Mouse (Mus musculus) embryonic facial prominence, embryonic 11.5 days (tissue): Measurements from ENCODE around the gene Trim25. TPM values are rescaled to one million over a fixed set of nuclear protein-coding genes. Genes with fewer than 3 reads are reported as not detected.
A peak's percentile ranks its signal among the peaks of the same experiment; 100 is the strongest.

Experiments
- ATAC-seq: fragments of 200-750 bp; cut with Nextera tagmentation; replicated peaks from 2 replicates; pipeline ENCODE4 v1.8.0; 2017; ENCODE audit warnings: low read depth; ENCODE audit not compliant: insufficient number of reproducible peaks, low FRiP score, low TSS enrichment
- DNase-seq: peaks from one replicate; pipeline ENCODE4 v3.0.0-alpha.2; 2015; ENCODE audit warnings: low spot score
- H3K27ac ChIP-seq: fragments of 300-500 bp; sonication (generic); replicated peaks from 2 replicates; pipeline ENCODE4 v1.5.1; 2014; ENCODE audit warnings: mild to moderate bottlenecking, low read depth, low read length, control low read depth
- H3K27me3 ChIP-seq: fragments of 300-500 bp; sonication (generic); 2 replicates; pipeline ENCODE4 v1.6.1; 2014; ENCODE audit warnings: mild to moderate bottlenecking, low read length, moderate library complexity, mixed read lengths; ENCODE audit not compliant: control insufficient read depth, insufficient read depth
- H3K36me3 ChIP-seq: fragments of 300-500 bp; sonication (generic); replicated peaks from 2 replicates; pipeline ENCODE4 v1.6.1; 2014; ENCODE audit warnings: low read depth, mild to moderate bottlenecking, low read length, moderate library complexity, mixed read lengths; ENCODE audit not compliant: control insufficient read depth, insufficient read depth
- H3K4me1 ChIP-seq: fragments of 300-500 bp; sonication (generic); 2 replicates; pipeline ENCODE4 v1.6.1; 2014; ENCODE audit warnings: low read length, mixed read lengths; ENCODE audit not compliant: control insufficient read depth, insufficient read depth
- H3K4me2 ChIP-seq: fragments of 300-500 bp; sonication (generic); 2 replicates; pipeline ENCODE4 v1.6.1; 2014; ENCODE audit warnings: low read depth, mild to moderate bottlenecking, control low read depth, low read length, moderate library complexity
- H3K4me3 ChIP-seq: fragments of 300-500 bp; sonication (generic); 2 replicates; pipeline ENCODE4 v1.5.1; 2014; ENCODE audit warnings: low read depth, low read length, control low read depth
- H3K9ac ChIP-seq: fragments of 300-500 bp; sonication (generic); replicated peaks from 2 replicates; pipeline ENCODE4 v1.6.1; 2014; ENCODE audit warnings: mild to moderate bottlenecking, control low read depth, low read length
- H3K9me3 ChIP-seq: fragments of 300-500 bp; sonication (generic); replicated peaks from 2 replicates; pipeline ENCODE4 v1.6.1; 2016; ENCODE audit warnings: mild to moderate bottlenecking, low read length, inconsistent platforms, mixed read lengths; ENCODE audit not compliant: control insufficient read depth
- WGBS: fragments of 180-500 bp; shearing (Covaris S2); extraction: QIAGEN DNeasy Blood & Tissue Kit; methylation state at CpG from one replicate; pipeline ENCODE4 v1.1.7; 2014; 5-methylcytosine and 5-hydroxymethylcytosine counted together
- polyA plus RNA-seq: library from polyadenylated mRNA; unstranded; fragments of >200 nt; fragmentation: Nextera tagmentation; extraction: Ambion mirVana; gene quantifications from 2 replicates; pipeline ENCODE4 v1.2.1, GENCODE M21; 2014

Gene Trim25
- polyA plus RNA-seq, 1 experiment from 2014 or later, result 2.9 TPM

- ATAC-seq (no peak), DNase-seq (no peak)
- no peak overlapping the region for H3K4me2 ChIP-seq
- no peak overlapping the region for H3K4me3 ChIP-seq
- no peaks in the 10 kb centered on the region for H3K27me3 ChIP-seq
- H3K36me3 ChIP-seq, result no peaks in the 10 kb centered on the region
- 90% methylated on average over 14 of the region's 14 CpGs for WGBS
- H3K4me1 ChIP-seq, result no peaks in the 10 kb centered on the region
- H3K9ac ChIP-seq, result no peak overlapping the region
- H3K27ac ChIP-seq, result no peak overlapping the region
- no peaks in the 10 kb centered on the region for H3K9me3 ChIP-seq
These were observed 69.5 kb downstream of the Trim25 start for GRCm38 (mm10) chr11:89068649-89069048.

GRCm38 (mm10) chr11:89069303-89069702 lies 70.1 kb downstream of the Trim25 start:
- no peaks in the 10 kb centered on the region for H3K27me3 ChIP-seq
- H3K36me3 ChIP-seq, result no peaks in the 10 kb centered on the region
- no peak overlapping the region for H3K4me3 ChIP-seq
- no peak overlapping the region for H3K27ac ChIP-seq
- H3K9me3 ChIP-seq, result no peaks in the 10 kb centered on the region
- WGBS, result 30% methylated on average over 6 of the region's 6 CpGs
- DNase-seq, result peak; percentile 79
- H3K9ac ChIP-seq, result no peak overlapping the region
- no peaks in the 10 kb centered on the region for H3K4me1 ChIP-seq
- no peak overlapping the region for H3K4me2 ChIP-seq
- ATAC-seq, result no peak

Other genes starting within 250 kb of the Trim25 start
- gene Akap1, start 134.8 kb upstream of the Trim25 start, polyA plus RNA-seq, result 9.6 and 12.3 TPM in 2 replicates
- gene Scpep1, start 43.9 kb upstream of the Trim25 start, polyA plus RNA-seq, result 81.7 and 84.3 TPM in 2 replicates
- not detected in 2 replicates for gene Elobl, start 32.4 kb upstream of the Trim25 start, polyA plus RNA-seq
- 22.2 and 24.3 TPM in 2 replicates for gene Coil, start 29.1 kb upstream of the Trim25 start, polyA plus RNA-seq
- gene Dgke, start 67.5 kb downstream of the Trim25 start, polyA plus RNA-seq, result 3.3 and 3.7 TPM in 2 replicates
- not detected in 2 replicates for gene Gm525, start 74.5 kb downstream of the Trim25 start, polyA plus RNA-seq